In the genomic region with DNA sequence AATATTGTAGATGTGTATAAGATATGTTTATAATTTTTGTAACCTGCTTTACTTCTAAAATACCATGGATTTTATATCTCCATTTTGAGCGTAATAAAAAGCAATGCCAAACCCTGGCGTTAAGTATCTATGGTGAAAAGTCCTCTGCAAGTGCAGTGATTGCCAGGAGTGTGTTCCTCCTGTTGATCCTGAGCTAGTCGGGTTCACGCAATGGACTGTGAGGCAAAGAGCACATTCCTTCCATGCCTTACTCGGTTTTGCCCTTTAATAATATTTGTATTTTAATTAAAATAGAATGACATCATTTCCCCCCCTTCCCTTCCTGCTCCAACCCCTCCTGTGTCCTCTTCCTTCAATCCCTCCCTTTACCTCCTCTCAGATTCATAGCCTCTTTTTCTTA, we compare ENCODE assay signal across 23 mouse cellular contexts. TPM values are rescaled to one million over a fixed set of nuclear protein-coding genes. Genes with fewer than 3 reads are reported as not detected.
"Had no signal": no experiment of that assay in that cellular context is flagged by ENCODE, and none has a peak within 500 bp of the region (broad histone marks: within the 10 kb centered on the region; RNA-seq: fewer than 3 reads in every experiment).

No protein-coding gene starts in this region.

- H3K27ac ChIP-seq: intestine, embryonic 15.5 days; kidney, postnatal 0 days; limb, embryonic 10.5 days; limb, embryonic 13.5 days; liver, embryonic 12.5 days; liver, embryonic 15.5 days; lung, embryonic 15.5 days; stomach, embryonic 15.5 days had no signal

- H3K4me3 ChIP-seq: intestine, embryonic 15.5 days; limb, embryonic 10.5 days; limb, embryonic 13.5 days; liver, embryonic 12.5 days; liver, embryonic 15.5 days; lung, embryonic 15.5 days; stomach, embryonic 15.5 days had no signal

- H3K9ac ChIP-seq: intestine, embryonic 15.5 days; limb, embryonic 13.5 days; liver, embryonic 12.5 days; liver, embryonic 15.5 days; lung, embryonic 15.5 days; stomach, embryonic 15.5 days had no signal

- H3K4me1 ChIP-seq: intestine, embryonic 15.5 days; limb, embryonic 10.5 days; limb, embryonic 13.5 days; liver, embryonic 12.5 days; liver, embryonic 15.5 days; lung, embryonic 15.5 days; stomach, embryonic 15.5 days had no signal

- H3K4me2 ChIP-seq: intestine, embryonic 15.5 days; limb, embryonic 13.5 days; liver, embryonic 12.5 days; liver, embryonic 15.5 days; lung, embryonic 15.5 days; midbrain, embryonic 11.5 days; stomach, embryonic 15.5 days had no signal

- H3K36me3 ChIP-seq: intestine, embryonic 15.5 days; limb, embryonic 10.5 days; limb, embryonic 13.5 days; liver, embryonic 12.5 days; liver, embryonic 15.5 days; lung, embryonic 15.5 days; stomach, embryonic 15.5 days had no signal

- H3K27me3 ChIP-seq: intestine, embryonic 15.5 days; limb, embryonic 13.5 days; liver, embryonic 12.5 days; liver, embryonic 15.5 days; lung, embryonic 15.5 days; stomach, embryonic 15.5 days had no signal

- ATAC-seq: hindbrain, embryonic 16.5 days; intestine, embryonic 15.5 days; liver, embryonic 12.5 days had no signal

- DNase-seq: liver; lung, adult 18-20 months; lung, postnatal 10 days; lung, postnatal 36 days; midbrain, embryonic 14.5 days; right cerebral cortex, adult 18-20 months; right cerebral cortex, postnatal 14 days; spleen, adult 18-20 months; thymus, postnatal 25 days had no signal

- H3K9me3 ChIP-seq: intestine, embryonic 15.5 days; limb, embryonic 10.5 days; limb, embryonic 13.5 days; liver, embryonic 12.5 days; liver, embryonic 15.5 days; lung, embryonic 15.5 days; stomach, embryonic 15.5 days had no signal

RNA-seq across cellular contexts. Expression of gene Cd163, which starts 26.8 kb away (rescaled TPM):
- polyA plus RNA-seq: limb, embryonic 10.5 days; limb, embryonic 13.5 days; neural tube, embryonic 11.5 days had no signal

RNA-seq across cellular contexts. Expression of gene Vmn2r27, which starts 46.0 kb away (rescaled TPM):
- polyA plus RNA-seq: hindbrain, embryonic 16.5 days; intestine, embryonic 15.5 days; kidney, postnatal 0 days; limb, embryonic 10.5 days; limb, embryonic 13.5 days; liver, embryonic 12.5 days; liver, embryonic 15.5 days; lung, embryonic 15.5 days; midbrain, embryonic 11.5 days; midbrain, embryonic 14.5 days; midbrain, postnatal 0 days; neural tube, embryonic 11.5 days; neural tube, embryonic 14.5 days; stomach, embryonic 15.5 days; thymus, postnatal 0 days had no signal
